Mouse (Mus musculus) olfactory bulb, adult 2 months (tissue): Measurements from ENCODE around the gene Morn3.

Experiments used
- CTCF ChIP-seq: fragments of 200-500 bp; IDR thresholded peaks from 2 replicates; pipeline ENCODE4 v1.5.1; 2012; ENCODE audit warnings: low read depth, mild to moderate bottlenecking, low read length, moderate library complexity; ENCODE audit not compliant: insufficient read depth
- POLR2A ChIP-seq: fragments of 200-500 bp; IDR thresholded peaks from 2 replicates; pipeline ENCODE4 v1.6.1; 2012; ENCODE audit warnings: mild to moderate bottlenecking, low read depth, low read length, moderate library complexity; ENCODE audit not compliant: insufficient read depth

- TF ChIP-seq CTCF: no peak
- no peak for TF ChIP-seq POLR2A
Observed at GRCm38 (mm10) chr5:123011705-123012104, 35.1 kb downstream of the Morn3 start.
